Mouse (Mus musculus) cerebellum, adult 2 months (tissue): ENCODE data around the gene Syt5.

ENCODE experiments used
- CTCF ChIP-seq: fragments of 200-500 bp; IDR thresholded peaks from 2 replicates; pipeline ENCODE4 v1.5.1; 2011; ENCODE audit warnings: low read depth, mild to moderate bottlenecking, control low read depth, low read length, moderate library complexity, borderline replicate concordance; ENCODE audit not compliant: insufficient read depth
- POLR2A ChIP-seq: fragments of 200-500 bp; IDR thresholded peaks from 2 replicates; pipeline ENCODE4 v1.6.1; 2011; ENCODE audit warnings: low read length, control low read depth, borderline replicate concordance; ENCODE audit not compliant: insufficient read depth

GRCm38 (mm10) chr7:4537181-4537580 lies 10.2 kb downstream of the Syt5 start:
- TF ChIP-seq CTCF, result no peak
- no peak for TF ChIP-seq POLR2A
